Mouse (Mus musculus) spleen, adult 2 months (tissue): ENCODE data around the gene Sorbs1.

Experiments
- CTCF ChIP-seq: fragments of 200-500 bp; IDR thresholded peaks from 2 replicates; pipeline ENCODE4 v1.5.1; 2011; ENCODE audit warnings: mild to moderate bottlenecking, inconsistent platforms; ENCODE audit not compliant: insufficient read depth, insufficient read length, insufficient replicate concordance; ENCODE audit errors: extremely low read depth
- POLR2A ChIP-seq: fragments of 200-500 bp; IDR thresholded peaks from 2 replicates; pipeline ENCODE4 v1.6.1; 2011; ENCODE audit warnings: low read depth, low read length, inconsistent platforms

DNA sequence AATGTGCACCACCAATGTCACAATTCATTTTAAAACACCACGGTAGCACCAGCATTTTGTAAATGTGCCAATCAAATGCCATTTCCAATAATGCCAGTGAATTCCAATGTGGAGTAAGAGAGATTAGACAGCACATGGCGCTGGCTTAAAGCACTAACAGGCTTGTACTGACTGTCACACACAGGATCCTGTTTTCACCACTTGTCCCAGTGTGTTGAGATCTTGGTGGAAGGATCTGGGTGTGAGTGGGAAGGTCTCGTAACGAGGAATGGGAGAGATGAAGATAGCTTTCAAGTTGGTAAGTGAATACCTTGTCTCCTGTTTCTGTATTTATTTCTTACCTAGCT, 215.8 kb downstream of the Sorbs1 start:
- TF ChIP-seq POLR2A (no peak), CTCF (no peak)
